Mouse (Mus musculus) ES-E14 (cell line): Measurements from ENCODE around the gene Maff. TPM values are rescaled to one million over a fixed set of nuclear protein-coding genes. Genes with fewer than 3 reads are reported as not detected.
A peak's percentile ranks its signal among the peaks of the same experiment; 100 is the strongest.

Experiments used
- DNase-seq: peaks from one replicate; pipeline ENCODE4 v3.0.0-alpha.2; 2013; ENCODE audit warnings: low read depth, low spot score
- H3K27ac ChIP-seq: 2 replicates; pipeline ENCODE4 v1.5.1; 2012; ENCODE audit warnings: low read depth, mild to moderate bottlenecking, low read length, moderate library complexity, mixed read lengths; ENCODE audit not compliant: poor library complexity, insufficient read depth, severe bottlenecking
- H3K36me3 ChIP-seq: 2 replicates; pipeline ENCODE4 v1.6.1; 2012; ENCODE audit warnings: mild to moderate bottlenecking, low read length, moderate library complexity, mixed read lengths; ENCODE audit not compliant: control insufficient read depth, poor library complexity, insufficient read depth, severe bottlenecking
- H3K4me1 ChIP-seq, 2 experiments: fragments of 150-350 bp in 1 of 2; sonication (generic) in 1 of 2; 2 replicates each; pipeline ENCODE4 v1.6.1; 2012; ENCODE audit warnings: low read length in 2 of 2, mild to moderate bottlenecking in 1 of 2, mixed read lengths in 1 of 2; ENCODE audit not compliant: control insufficient read depth in 2 of 2, insufficient read depth in 2 of 2, poor library complexity in 1 of 2
- H3K4me3 ChIP-seq, 2 experiments: fragments of 150-350 bp in 1 of 2; sonication (generic) in 1 of 2; 2 replicates each; pipeline ENCODE4 v1.5.1; 2012; ENCODE audit warnings: low read length in 2 of 2, low read depth in 1 of 2, mild to moderate bottlenecking in 1 of 2, mixed read lengths in 1 of 2; ENCODE audit not compliant: insufficient read depth in 1 of 2, poor library complexity in 1 of 2, severe bottlenecking in 1 of 2
- H3K9ac ChIP-seq: 2 replicates; pipeline ENCODE4 v1.6.1; 2012; ENCODE audit warnings: low read depth, mild to moderate bottlenecking, low read length, mixed read lengths; ENCODE audit not compliant: poor library complexity, insufficient read depth, severe bottlenecking
- H3K9me3 ChIP-seq: fragments of 150-350 bp; sonication (generic); 2 replicates; pipeline ENCODE4 v1.6.1; 2012; ENCODE audit warnings: low read depth, mild to moderate bottlenecking, low read length; ENCODE audit not compliant: control insufficient read depth, insufficient read depth
- CHD2 ChIP-seq: IDR thresholded peaks from 2 replicates; pipeline ENCODE4 v1.6.1; 2014; ENCODE audit warnings: mild to moderate bottlenecking, low read depth, low read length, inconsistent platforms
- HCFC1 ChIP-seq: IDR thresholded peaks from 2 replicates; pipeline ENCODE4 v1.6.1; 2012; ENCODE audit warnings: low read length, inconsistent platforms, borderline replicate concordance; ENCODE audit not compliant: insufficient read depth
- MAFK ChIP-seq: IDR thresholded peaks from 2 replicates; pipeline ENCODE4 v1.6.1; 2014; ENCODE audit warnings: mild to moderate bottlenecking, low read depth, low read length, inconsistent platforms; ENCODE audit not compliant: insufficient read depth
- ZC3H11A ChIP-seq: IDR thresholded peaks from 2 replicates; pipeline ENCODE4 v1.6.1; 2012; ENCODE audit warnings: low read depth, mild to moderate bottlenecking, inconsistent platforms, low read length, borderline replicate concordance
- ZNF384 ChIP-seq: IDR thresholded peaks from 2 replicates; pipeline ENCODE4 v1.6.1; 2012; ENCODE audit warnings: low read depth, low read length, inconsistent platforms
- in situ Hi-C, 2 experiments: fragments of 600-800 bp; cut with MboI; formaldehyde crosslinking; loops; one replicate each; pipeline ENCODE4 v1.15.1; 2025; ENCODE audit warnings: low sequenced_read_pairs in 2 of 2, inconsistent platforms in 1 of 2; ENCODE audit not compliant: unreplicated experiment in 2 of 2
- total RNA-seq: library from RNA; depleted of rRNA; stranded (reverse); fragments of 300-350 nt; gene quantifications from 2 replicates; pipeline ENCODE4 v1.2.3, GENCODE M21; 2012

Maff gene
- total RNA-seq, 1 experiment: 13.2 TPM

DNA sequence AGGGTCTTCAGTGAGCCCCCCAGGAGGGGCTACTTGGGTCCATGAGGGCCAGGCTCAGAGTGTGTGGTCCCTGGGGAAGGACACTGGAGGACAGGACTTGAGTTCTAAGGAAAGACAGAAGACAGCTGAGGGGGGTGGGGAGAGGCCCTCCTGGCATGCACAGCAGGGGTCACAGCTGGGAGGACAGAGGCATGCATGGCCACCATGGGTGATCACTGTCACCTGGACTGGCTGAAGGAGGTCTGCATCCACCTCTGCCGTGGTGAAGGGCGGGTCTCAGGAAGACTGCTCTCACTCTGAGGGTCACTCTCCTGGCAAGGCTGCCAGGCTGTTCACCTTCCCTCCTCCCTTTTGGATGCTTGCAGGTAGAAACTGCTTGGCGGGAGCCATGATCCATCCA lies 22.0 kb upstream of the Maff start:
- in situ Hi-C loops: no loop called here
- no peak for DNase-seq
- no peak overlapping the region for H3K4me3 ChIP-seq
- no peaks in the 10 kb centered on the region for H3K9me3 ChIP-seq
- peaks cover 8% of the 10 kb centered on the region; the same call in 1 of the 2 replicates for H3K36me3 ChIP-seq
- TF ChIP-seq CHD2 (no peak), MAFK (no peak), ZC3H11A (no peak), HCFC1 (no peak), ZNF384 (no peak)
- no peak overlapping the region; the same call in 1 of the 2 replicates for H3K27ac ChIP-seq
- peaks cover 2 to 22% of the 10 kb centered on the region in 2 experiments; a peak in 2 of 4 replicates for H3K4me1 ChIP-seq
- no peak overlapping the region for H3K9ac ChIP-seq

DNA sequence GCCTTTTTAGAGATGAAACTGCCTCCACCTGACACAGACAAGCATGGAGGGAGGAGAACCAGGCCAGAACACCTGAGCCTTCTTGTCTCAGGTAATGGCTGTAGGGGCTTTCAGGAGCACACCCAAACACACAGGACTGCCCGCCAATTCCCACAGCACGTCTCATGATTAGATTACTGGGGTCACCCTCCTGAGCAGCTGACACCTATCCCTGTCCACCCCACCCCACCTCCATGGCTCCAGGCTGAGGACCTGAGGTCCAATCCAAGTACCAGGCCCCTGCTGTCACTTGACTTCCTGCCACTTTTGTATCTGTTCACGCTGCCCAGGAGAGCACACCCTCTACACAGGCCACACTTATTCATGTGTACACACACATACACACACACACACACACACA lies 20.7 kb upstream of the Maff start:
- no peak for DNase-seq

DNA sequence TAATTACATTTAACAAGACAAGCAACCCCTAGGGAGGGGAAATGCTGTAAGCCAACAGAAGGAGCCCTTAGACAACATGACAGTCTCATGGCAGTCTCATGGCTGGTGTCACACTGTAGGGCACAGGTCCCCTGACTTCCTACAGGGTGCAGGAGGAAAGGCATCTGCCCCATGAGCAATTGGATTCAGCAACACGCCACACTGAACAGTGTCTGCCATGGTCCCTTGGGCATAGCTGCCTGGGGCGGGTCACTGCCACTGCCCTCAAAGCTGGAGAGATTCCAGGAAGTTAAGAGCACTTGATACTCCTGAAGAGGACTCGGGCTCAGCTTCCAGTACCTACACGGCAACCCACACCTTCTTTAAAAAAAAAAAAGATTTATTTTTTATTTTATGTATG lies 20.2 kb upstream of the Maff start:
- TF ChIP-seq MAFK: no peak
- TF ChIP-seq HCFC1: no peak
- TF ChIP-seq ZNF384: no peak
- TF ChIP-seq CHD2: no peak
- no peak for TF ChIP-seq ZC3H11A
- no peak for DNase-seq
- Histone ChIP-seq H3K9ac (peak overlapping the region; percentile 23), H3K4me3 (no peak overlapping the region), H3K27ac (no peak overlapping the region), H3K36me3 (peaks cover 8% of the 10 kb centered on the region; the same call in 1 of the 2 replicates), H3K4me1 (peaks cover 2 to 18% of the 10 kb centered on the region in 2 experiments; a peak in 2 of 4 replicates), H3K9me3 (no peaks in the 10 kb centered on the region)
- in situ Hi-C loops: no loop called here

More for the DNA sequence above, 20.7 kb upstream of the Maff start:
- Histone ChIP-seq H3K27ac (no peak overlapping the region), H3K9ac (0 out of 2 replicates have a peak overlapping the region, but pooled peaks have one; percentile 16), H3K4me1 (peaks cover 2 to 18% of the 10 kb centered on the region in 2 experiments; a peak in 2 of 4 replicates), H3K4me3 (no peak overlapping the region), H3K36me3 (peaks cover 8% of the 10 kb centered on the region; the same call in 1 of the 2 replicates), H3K9me3 (no peaks in the 10 kb centered on the region)
- in situ Hi-C loops: no loop called here
- TF ChIP-seq CHD2: no peak
- TF ChIP-seq ZC3H11A: no peak
- no peak for TF ChIP-seq ZNF384
- no peak for TF ChIP-seq HCFC1
- no peak for TF ChIP-seq MAFK

- Histone ChIP-seq H3K9ac (peak overlapping the region; percentile 84), H3K4me3 (peak overlapping the region; percentile 72 to 89), H3K36me3 (peaks cover 8% of the 10 kb centered on the region; the same call in 1 of the 2 replicates), H3K4me1 (peaks cover 2 to 18% of the 10 kb centered on the region in 2 experiments; a peak in 2 of 4 replicates), H3K9me3 (no peaks in the 10 kb centered on the region), H3K27ac (peak overlapping the region; percentile 85)
- TF ChIP-seq ZC3H11A: no peak
- TF ChIP-seq HCFC1: no peak
- no peak for TF ChIP-seq CHD2
- no peak for TF ChIP-seq ZNF384
- TF ChIP-seq MAFK: no peak
- DNase-seq: peak; percentile 50
- in situ Hi-C loops: no loop called here
These were observed 19.2 kb upstream of the Maff start for GRCm38 (mm10) chr15:79326971-79327961.
